Mouse (Mus musculus) bone marrow, adult 2 months (tissue): ENCODE measurements around the gene Rab30.

ENCODE experiments used
- CTCF ChIP-seq: fragments of 200-500 bp; IDR thresholded peaks from 2 replicates; pipeline ENCODE4 v1.5.1; 2011; ENCODE audit warnings: low read length, control low read depth; ENCODE audit not compliant: control insufficient read depth, insufficient read depth
- POLR2A ChIP-seq: fragments of 200-500 bp; IDR thresholded peaks from 2 replicates; pipeline ENCODE4 v1.6.1; 2011; ENCODE audit warnings: low read depth, mild to moderate bottlenecking, control low read depth, low read length, borderline replicate concordance; ENCODE audit not compliant: control insufficient read depth

- no peak for TF ChIP-seq CTCF
- TF ChIP-seq POLR2A = no peak
These were observed 75.8 kb downstream of the Rab30 start for GRCm38 (mm10) chr7:92817242-92817641.
